Mouse (Mus musculus) monocyte, adult 5-6 weeks (primary cell): ENCODE data around the gene Pparg. TPM values are rescaled to one million over a fixed set of nuclear protein-coding genes. Genes with fewer than 3 reads are reported as not detected.

Experiments
- ATAC-seq: fragments of 153-309, 156-312 bp; replicated peaks from 2 replicates; pipeline ENCODE4 v1.8.0; 2017; ENCODE audit warnings: mild to moderate bottlenecking; ENCODE audit not compliant: low TSS enrichment, insufficient number of reproducible peaks, severe bottlenecking, poor library complexity, low FRiP score
- total RNA-seq: library from RNA; stranded (forward); fragments of 200-1000, 200-491, 200-594 nt; gene quantifications from 3 replicates; pipeline ENCODE4 v1.2.3, GENCODE M21; 2017

Pparg gene
- total RNA-seq, 1 experiment from 2014 or later, result 76.0 TPM

- ATAC-seq, result no peak
Measured at GRCm38 (mm10) chr6:115492952-115493613, 132.3 kb downstream of the Pparg start.

- no peak for ATAC-seq
Measured at GRCm38 (mm10) chr6:115493824-115494223, 133.1 kb downstream of the Pparg start.

GRCm38 (mm10) chr6:115499540-115499939, 138.8 kb downstream of the Pparg start:
- no peak for ATAC-seq

GRCm38 (mm10) chr6:115500234-115500633, 139.5 kb downstream of the Pparg start:
- ATAC-seq, result no peak

- ATAC-seq, result no peak
Measured at GRCm38 (mm10) chr6:115501131-115501530, 140.4 kb downstream of the Pparg start.

- ATAC-seq, result no peak
Measured at GRCm38 (mm10) chr6:115503038-115503437, 142.3 kb downstream of the Pparg start.

GRCm38 (mm10) chr6:115503549-115504159, 142.9 kb downstream of the Pparg start:
- no peak for ATAC-seq

GRCm38 (mm10) chr6:115504160-115504558, 143.4 kb downstream of the Pparg start:
- ATAC-seq, result no peak; the same call in 1 of the 2 replicates

GRCm38 (mm10) chr6:115504915-115505314, 144.2 kb downstream of the Pparg start:
- ATAC-seq, result 0 out of 2 replicates have a peak, but pooled peaks have one; percentile 15

- no peak for ATAC-seq
Measured at GRCm38 (mm10) chr6:115506425-115506824, 145.7 kb downstream of the Pparg start.

- no peak for ATAC-seq
Measured at GRCm38 (mm10) chr6:115511447-115511846, 150.7 kb downstream of the Pparg start.

GRCm38 (mm10) chr6:115513207-115513606, 152.5 kb downstream of the Pparg start:
- no peak for ATAC-seq

GRCm38 (mm10) chr6:115517904-115518303, 157.2 kb downstream of the Pparg start:
- ATAC-seq, result no peak

GRCm38 (mm10) chr6:115518352-115518751, 157.6 kb downstream of the Pparg start:
- ATAC-seq, result no peak

GRCm38 (mm10) chr6:115519275-115519699, 158.5 kb downstream of the Pparg start:
- ATAC-seq, result peak; percentile 76

- no peak for ATAC-seq
Measured at GRCm38 (mm10) chr6:115521923-115522322, 161.2 kb downstream of the Pparg start.

GRCm38 (mm10) chr6:115522691-115523146, 162.0 kb downstream of the Pparg start:
- ATAC-seq, result no peak

- no peak for ATAC-seq
Measured at GRCm38 (mm10) chr6:115523201-115523600, 162.4 kb downstream of the Pparg start.

- no peak for ATAC-seq
Measured at GRCm38 (mm10) chr6:115524449-115524990, 163.8 kb downstream of the Pparg start.

GRCm38 (mm10) chr6:115527418-115527817, 166.7 kb downstream of the Pparg start:
- no peak for ATAC-seq
